Mouse (Mus musculus): ENCODE measurements around the gene Krtap1-3.

The Krtap1-3 gene

GRCm38 (mm10) chr11:99557976-99558745 is 33.0 kb downstream of the Krtap1-3 start:
- no peak for DNase-seq (ENCODE audit: low spot score)

GRCm38 (mm10) chr11:99556753-99557152 is 34.4 kb downstream of the Krtap1-3 start, which contains the start of gene Krtap3-2:
Gene Krtap3-2 (minus strand): TSS chr11:99556853.
- no peak for DNase-seq (ENCODE audit: low spot score)

DNA sequence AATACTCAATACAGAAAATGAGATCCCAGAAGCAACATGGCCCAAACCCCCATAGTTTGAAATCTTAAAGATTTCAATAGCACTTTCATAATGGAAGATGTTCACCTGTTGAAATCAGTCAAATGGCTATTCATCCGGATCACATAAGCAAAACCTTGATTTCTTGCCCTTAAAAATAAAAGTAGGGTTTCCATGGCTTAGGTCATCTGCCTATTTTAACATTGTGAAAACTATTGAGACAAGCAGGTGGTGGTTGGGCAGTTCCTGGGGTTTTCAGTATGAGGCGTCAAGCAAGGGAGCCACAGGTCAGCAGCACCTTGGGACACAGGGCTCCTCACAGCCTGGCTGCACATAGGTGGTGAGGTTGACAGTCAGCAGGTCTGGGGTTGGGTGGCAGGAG is 34.9 kb downstream of the Krtap1-3 start:
- DNase-seq (ENCODE audit: low spot score), result no peak

DNA sequence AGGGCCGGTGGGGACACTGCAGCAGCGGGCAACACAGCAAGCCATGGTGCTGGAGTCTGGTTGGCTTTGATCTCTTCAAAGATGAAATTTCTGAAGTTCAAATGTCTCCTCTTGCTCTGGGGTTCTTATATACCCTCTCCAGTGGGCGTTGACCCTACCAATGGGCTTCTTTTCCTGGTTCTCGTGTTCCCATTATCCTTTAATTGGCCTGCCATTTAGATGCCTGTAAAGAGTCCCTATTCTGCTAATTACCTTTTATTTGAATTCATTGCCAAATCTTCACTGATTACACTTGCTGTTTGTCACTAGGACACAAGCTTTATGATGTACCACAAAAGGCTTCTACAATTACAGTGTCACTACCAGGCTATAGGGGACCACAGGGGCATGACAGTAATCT is 40.4 kb downstream of the Krtap1-3 start, which contains the start of gene Krtap3-3:
TSS of gene Krtap3-3 (minus strand) at position 101 of the 400 bp plus-strand sequence.
- no peak for DNase-seq (ENCODE audit: low spot score)

DNA sequence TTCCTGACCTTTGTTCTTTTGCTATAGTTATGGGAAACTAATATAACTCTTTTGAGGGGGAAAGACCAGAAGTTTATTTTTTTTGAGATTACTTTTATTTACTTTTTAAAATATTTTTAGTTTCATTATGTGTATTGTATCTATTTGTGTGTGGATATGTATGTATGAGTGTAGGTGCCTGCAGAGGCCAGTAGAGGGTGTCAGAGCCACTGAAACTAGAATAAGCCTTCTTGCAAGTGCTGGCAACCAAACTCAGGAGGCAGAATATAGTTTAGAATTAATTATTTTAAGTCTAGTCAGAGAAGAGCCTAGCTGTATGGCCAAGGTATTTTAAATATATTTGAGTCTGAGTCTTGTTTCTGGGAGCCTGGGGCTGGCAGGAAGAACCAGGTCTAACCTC is 43.2 kb downstream of the Krtap1-3 start:
- DNase-seq (ENCODE audit: low spot score), result no peak

All from urinary bladder, postnatal 10 days (tissue).